Mouse (Mus musculus): ENCODE measurements around the gene Avpr2. TPM values are rescaled to one million over a fixed set of nuclear protein-coding genes. Genes with fewer than 3 reads are reported as not detected.

The Avpr2 gene
- total RNA-seq, 2 experiments from 2014 or later: not detected

GRCm38 (mm10) chrX:73914827-73915703 is 23.2 kb downstream of the Avpr2 start:
- DNase-seq (ENCODE audit: low spot score in 2 of 2): peak; percentile 82 to 94

GRCm38 (mm10) chrX:73916945-73917344 is 25.0 kb downstream of the Avpr2 start:
- DNase-seq (ENCODE audit: low spot score in 2 of 2): no peak

- DNase-seq (ENCODE audit: low spot score in 2 of 2): no peak
Observed at GRCm38 (mm10) chrX:73918631-73919030, 26.7 kb downstream of the Avpr2 start.

GRCm38 (mm10) chrX:73921285-73921822 is 29.5 kb downstream of the Avpr2 start:
- DNase-seq (ENCODE audit: low spot score in 2 of 2): no peak

- peak; percentile 73 to 87 for DNase-seq (ENCODE audit: low spot score in 2 of 2)
Observed at GRCm38 (mm10) chrX:73921823-73922549, 30.1 kb downstream of the Avpr2 start, which contains the start of the genes Arhgap4 and Naa10. Gene Arhgap4, minus strand, starts transcription at chrX:73921870. Gene Naa10, minus strand, starts transcription at chrX:73921944.

GRCm38 (mm10) chrX:73922550-73922882 is 30.6 kb downstream of the Avpr2 start:
- DNase-seq (ENCODE audit: low spot score in 2 of 2): no peak

- peak in 1 of 2 experiments; percentile 9 for DNase-seq (ENCODE audit: low spot score in 2 of 2)
Observed at GRCm38 (mm10) chrX:73930402-73931062, 38.6 kb downstream of the Avpr2 start, which contains the start of gene Renbp. Gene Renbp, minus strand, starts transcription at chrX:73930850.

GRCm38 (mm10) chrX:73931871-73932270 is 40.0 kb downstream of the Avpr2 start:
- no peak for DNase-seq (ENCODE audit: low spot score in 2 of 2)

- no peak for DNase-seq (ENCODE audit: low spot score in 2 of 2)
Observed at GRCm38 (mm10) chrX:73941860-73942259, 50.0 kb downstream of the Avpr2 start.

GRCm38 (mm10) chrX:73942294-73942693 is 50.4 kb downstream of the Avpr2 start:
- no peak for DNase-seq (ENCODE audit: low spot score in 2 of 2)

Other genes with a start within 250 kb of the Avpr2 start
- gene Pnck, start 232.0 kb upstream of the Avpr2 start, total RNA-seq (2021): 100 to 1,000 TPM; 107 to 135 TPM
- 100 to 1,000 TPM in 1 of 2 experiments, 10 to 100 TPM in 1; 89.6 to 102 TPM for gene Slc6a8, start 219.0 kb upstream of the Avpr2 start, total RNA-seq (2021)
- 10 to 100 TPM; 75.8 to 79.1 TPM for gene Bcap31, start 175.9 kb upstream of the Avpr2 start, total RNA-seq (2021)
- 10 to 100 TPM; 11.6 to 12.8 TPM for gene Abcd1, start 175.5 kb upstream of the Avpr2 start, total RNA-seq (2021)
- 10 to 100 TPM; 11.7 to 12.2 TPM for gene Plxnb3, start 135.0 kb upstream of the Avpr2 start, total RNA-seq (2021)
- 1 to 10 TPM; 2.7 to 6.3 TPM for gene Srpk3, start 117.7 kb upstream of the Avpr2 start, total RNA-seq (2021)
- 100 to 1,000 TPM; 194 to 204 TPM for gene Idh3g, start 105.2 kb upstream of the Avpr2 start, total RNA-seq (2021)
- 10 to 100 TPM; 87.4 to 87.6 TPM for gene Ssr4, start 105.1 kb upstream of the Avpr2 start, total RNA-seq (2021)
- 100 to 1,000 TPM in 1 of 2 experiments, 10 to 100 TPM in 1; 95.8 to 104 TPM for gene Pdzd4, start 67.1 kb upstream of the Avpr2 start, total RNA-seq (2021)
- gene L1cam, start 4.0 kb downstream of the Avpr2 start, total RNA-seq (2021): 100 to 1,000 TPM; 118 to 119 TPM
- 1 to 10 TPM; 4.3 to 4.4 TPM for gene Arhgap4, start 29.8 kb downstream of the Avpr2 start, total RNA-seq (2021)
- 10 to 100 TPM; 57.7 to 61.3 TPM for gene Naa10, start 29.8 kb downstream of the Avpr2 start, total RNA-seq (2021)
- 1 to 10 TPM; 5.4 to 5.5 TPM for gene Renbp, start 38.7 kb downstream of the Avpr2 start, total RNA-seq (2021)
- gene Hcfc1, start 74.3 kb downstream of the Avpr2 start, total RNA-seq (2021): 10 to 100 TPM; 71.8 to 73.2 TPM
- gene Irak1, start 131.8 kb downstream of the Avpr2 start, total RNA-seq (2021): 10 to 100 TPM; 50.1 to 55.4 TPM
- under 1 TPM; 0.51 to 0.62 TPM for gene Opn1mw, start 235.4 kb downstream of the Avpr2 start, total RNA-seq (2021)
- 10 to 100 TPM; 95.9 to 97.0 TPM for gene Mecp2, start 243.3 kb downstream of the Avpr2 start, total RNA-seq (2021)